Mouse (Mus musculus) embryonic facial prominence, embryonic 11.5 days (tissue): ENCODE data around the gene Mbtps1. TPM values are rescaled to one million over a fixed set of nuclear protein-coding genes. Genes with fewer than 3 reads are reported as not detected.

Source experiments
- ATAC-seq: fragments of 200-750 bp; cut with Nextera tagmentation; replicated peaks from 2 replicates; pipeline ENCODE4 v1.8.0; 2017; ENCODE audit warnings: low read depth; ENCODE audit not compliant: insufficient number of reproducible peaks, low FRiP score, low TSS enrichment
- DNase-seq: peaks from one replicate; pipeline ENCODE4 v3.0.0-alpha.2; 2015; ENCODE audit warnings: low spot score
- H3K27ac ChIP-seq: fragments of 300-500 bp; sonication (generic); replicated peaks from 2 replicates; pipeline ENCODE4 v1.5.1; 2014; ENCODE audit warnings: mild to moderate bottlenecking, low read depth, low read length, control low read depth
- H3K27me3 ChIP-seq: fragments of 300-500 bp; sonication (generic); 2 replicates; pipeline ENCODE4 v1.6.1; 2014; ENCODE audit warnings: mild to moderate bottlenecking, low read length, moderate library complexity, mixed read lengths; ENCODE audit not compliant: control insufficient read depth, insufficient read depth
- H3K36me3 ChIP-seq: fragments of 300-500 bp; sonication (generic); replicated peaks from 2 replicates; pipeline ENCODE4 v1.6.1; 2014; ENCODE audit warnings: low read depth, mild to moderate bottlenecking, low read length, moderate library complexity, mixed read lengths; ENCODE audit not compliant: control insufficient read depth, insufficient read depth
- H3K4me1 ChIP-seq: fragments of 300-500 bp; sonication (generic); 2 replicates; pipeline ENCODE4 v1.6.1; 2014; ENCODE audit warnings: low read length, mixed read lengths; ENCODE audit not compliant: control insufficient read depth, insufficient read depth
- H3K4me2 ChIP-seq: fragments of 300-500 bp; sonication (generic); 2 replicates; pipeline ENCODE4 v1.6.1; 2014; ENCODE audit warnings: low read depth, mild to moderate bottlenecking, control low read depth, low read length, moderate library complexity
- H3K4me3 ChIP-seq: fragments of 300-500 bp; sonication (generic); 2 replicates; pipeline ENCODE4 v1.5.1; 2014; ENCODE audit warnings: low read depth, low read length, control low read depth
- H3K9ac ChIP-seq: fragments of 300-500 bp; sonication (generic); replicated peaks from 2 replicates; pipeline ENCODE4 v1.6.1; 2014; ENCODE audit warnings: mild to moderate bottlenecking, control low read depth, low read length
- H3K9me3 ChIP-seq: fragments of 300-500 bp; sonication (generic); replicated peaks from 2 replicates; pipeline ENCODE4 v1.6.1; 2016; ENCODE audit warnings: mild to moderate bottlenecking, low read length, inconsistent platforms, mixed read lengths; ENCODE audit not compliant: control insufficient read depth
- WGBS: fragments of 180-500 bp; shearing (Covaris S2); extraction: QIAGEN DNeasy Blood & Tissue Kit; methylation state at CpG from one replicate; pipeline ENCODE4 v1.1.7; 2014; 5-methylcytosine and 5-hydroxymethylcytosine counted together
- polyA plus RNA-seq: library from polyadenylated mRNA; unstranded; fragments of >200 nt; fragmentation: Nextera tagmentation; extraction: Ambion mirVana; gene quantifications from 2 replicates; pipeline ENCODE4 v1.2.1, GENCODE M21; 2014

Gene Mbtps1
- polyA plus RNA-seq, 1 experiment from 2014 or later = 103 TPM

DNA sequence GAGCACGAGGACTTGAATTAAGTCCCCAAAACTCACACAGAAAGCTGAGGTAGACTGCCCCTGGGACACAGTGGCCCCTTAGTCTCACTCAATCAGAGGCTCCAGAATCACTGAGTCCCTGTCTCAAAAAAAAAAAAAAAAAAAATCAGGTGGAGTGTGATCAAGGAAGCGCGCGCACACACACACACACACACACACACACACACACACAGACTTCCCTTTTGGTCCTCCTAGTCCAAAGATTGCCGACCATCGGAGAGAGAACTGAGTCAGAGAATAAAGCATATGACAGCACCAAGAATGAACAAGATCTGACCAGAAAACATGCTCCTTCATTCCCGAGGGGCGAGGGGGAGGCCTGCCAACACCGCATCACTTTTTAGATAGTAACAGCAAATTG, 1.4 kb downstream of the Mbtps1 start:
- H3K4me1 ChIP-seq = no peaks in the 10 kb centered on the region
- no peak for DNase-seq
- no peak overlapping the region for H3K27ac ChIP-seq
- H3K27me3 ChIP-seq = no peaks in the 10 kb centered on the region
- H3K36me3 ChIP-seq = no peaks in the 10 kb centered on the region
- H3K4me3 ChIP-seq = peak overlapping the region; percentile 80; the same call in 1 of the 2 replicates
- H3K9me3 ChIP-seq = no peaks in the 10 kb centered on the region
- 85% methylated on average over 9 of the region's 9 CpGs for WGBS
- H3K9ac ChIP-seq = peak overlapping the region; percentile 13
- ATAC-seq = no peak
- H3K4me2 ChIP-seq = peak overlapping the region; percentile 40; the same call in 1 of the 2 replicates

DNA sequence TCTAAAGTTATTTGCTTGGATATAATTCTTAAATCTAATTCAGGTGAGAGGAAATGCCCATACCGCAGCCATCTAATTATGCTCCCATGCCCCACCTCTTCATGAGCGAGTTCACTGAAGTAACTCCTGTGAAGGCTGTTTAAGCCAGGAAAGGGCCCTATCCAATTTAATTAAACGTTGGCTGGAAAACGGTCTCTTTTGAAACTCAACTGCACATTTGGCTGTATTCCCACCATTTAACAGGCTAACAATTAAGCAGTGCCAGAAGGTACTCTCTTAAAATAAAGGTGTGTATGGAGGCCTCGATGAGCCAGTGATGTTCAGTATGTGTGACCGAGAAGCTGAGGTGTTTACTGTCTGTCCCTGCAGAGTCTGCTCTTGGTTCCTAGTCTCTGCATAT, 2.7 kb downstream of the Mbtps1 start:
- WGBS = 91% methylated on average over 6 of the region's 6 CpGs
- Histone ChIP-seq H3K36me3 (no peaks in the 10 kb centered on the region), H3K4me1 (no peaks in the 10 kb centered on the region), H3K9me3 (no peaks in the 10 kb centered on the region), H3K9ac (no peak overlapping the region), H3K27me3 (no peaks in the 10 kb centered on the region), H3K4me2 (no peak overlapping the region), H3K4me3 (no peak overlapping the region), H3K27ac (no peak overlapping the region)
- DNase-seq (no peak), ATAC-seq (no peak)

DNA sequence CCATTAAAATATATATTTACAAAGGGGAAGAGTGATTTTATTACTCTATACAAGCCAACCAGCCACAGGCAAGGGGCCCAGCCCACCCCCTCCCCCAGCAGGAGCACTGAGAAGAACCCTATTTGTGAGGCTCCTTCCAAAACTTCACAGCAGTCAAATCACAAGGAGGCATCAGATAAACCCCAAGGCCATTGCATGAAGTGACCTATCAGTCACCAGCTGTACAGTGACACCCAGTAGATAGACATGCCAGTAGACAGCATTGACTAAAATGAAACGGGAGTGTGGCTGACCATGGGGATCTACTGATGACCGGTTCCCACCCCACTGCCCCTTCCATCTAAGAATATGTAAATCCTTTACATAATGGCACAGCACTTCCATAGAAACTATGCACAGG, 5.6 kb downstream of the Mbtps1 start:
- Histone ChIP-seq H3K36me3 (no peaks in the 10 kb centered on the region), H3K9ac (no peak overlapping the region), H3K4me1 (no peaks in the 10 kb centered on the region), H3K27me3 (no peaks in the 10 kb centered on the region), H3K4me2 (no peak overlapping the region), H3K9me3 (no peaks in the 10 kb centered on the region), H3K4me3 (no peak overlapping the region), H3K27ac (no peak overlapping the region)
- DNase-seq (no peak), ATAC-seq (no peak)
- 80% methylated on average over 2 of the region's 2 CpGs for WGBS

DNA sequence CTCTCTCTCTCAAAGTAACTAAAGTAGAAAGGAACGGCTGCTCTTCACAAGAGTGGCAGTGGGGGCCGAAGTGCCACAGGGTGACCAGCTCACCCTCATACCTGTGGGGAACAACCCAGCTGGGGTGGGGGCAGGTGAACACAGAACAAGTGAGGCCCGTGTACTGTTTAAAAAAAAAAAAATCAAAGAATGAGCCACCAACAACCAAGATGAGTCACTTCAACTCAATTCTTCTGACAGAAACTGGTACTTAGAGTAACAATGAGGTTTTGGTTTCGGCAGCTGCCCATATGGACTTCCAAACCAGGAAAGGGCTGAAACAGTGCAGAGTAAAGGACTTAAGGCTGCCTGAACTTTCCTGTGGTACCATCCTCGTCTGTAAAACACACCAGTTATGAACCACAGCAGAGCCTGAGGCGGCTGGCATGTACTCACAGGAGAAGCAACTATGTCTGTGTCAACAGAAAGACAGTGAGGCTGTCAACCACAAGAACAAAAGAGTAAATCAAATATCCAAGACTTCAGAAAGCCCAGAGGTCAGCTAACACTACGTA, 9.9 kb downstream of the Mbtps1 start:
- H3K4me3 ChIP-seq = no peak overlapping the region
- H3K27me3 ChIP-seq = no peaks in the 10 kb centered on the region
- ATAC-seq (no peak), DNase-seq (no peak)
- H3K4me1 ChIP-seq = no peaks in the 10 kb centered on the region
- H3K36me3 ChIP-seq = peaks cover 3% of the 10 kb centered on the region; the same call in 1 of the 2 replicates
- no peaks in the 10 kb centered on the region for H3K9me3 ChIP-seq
- WGBS = 80% methylated on average over 7 of the region's 7 CpGs
- no peak overlapping the region for H3K9ac ChIP-seq
- H3K27ac ChIP-seq = no peak overlapping the region
- no peak overlapping the region for H3K4me2 ChIP-seq

DNA sequence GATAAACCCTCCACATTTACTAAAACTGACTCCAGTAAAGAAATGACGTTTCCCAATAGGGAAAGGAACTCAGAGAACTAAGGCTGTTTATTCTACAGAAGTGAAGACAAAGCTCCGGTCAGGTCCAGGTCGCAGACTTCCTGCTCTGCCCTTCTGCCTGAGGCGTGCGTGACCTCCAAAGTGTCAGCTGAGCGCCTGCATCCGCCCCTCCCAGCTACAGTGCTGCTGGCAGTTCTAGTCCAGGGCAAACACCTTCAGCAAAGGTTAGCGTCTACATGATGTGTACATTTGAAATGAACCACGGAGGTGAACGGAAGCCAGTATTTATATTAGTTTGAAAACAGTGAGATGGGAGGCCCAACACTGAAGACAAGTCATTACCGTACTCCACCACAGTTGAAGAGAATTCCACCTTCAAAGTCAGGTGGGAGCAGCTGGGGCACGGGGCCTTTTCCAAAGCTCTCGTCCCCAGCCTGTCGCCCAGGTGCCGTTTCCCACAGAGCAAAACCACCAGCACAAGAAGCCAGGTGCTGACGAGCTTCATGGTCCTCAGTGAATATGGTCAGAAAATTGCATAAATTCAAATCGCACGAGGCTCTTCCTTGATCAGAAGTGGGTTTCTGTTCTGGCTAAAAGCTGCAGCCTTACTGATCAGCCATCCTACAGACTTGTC, 11.4 kb downstream of the Mbtps1 start:
- Histone ChIP-seq H3K4me3 (no peak overlapping the region), H3K4me1 (no peaks in the 10 kb centered on the region), H3K4me2 (no peak overlapping the region), H3K36me3 (peaks cover 6% of the 10 kb centered on the region), H3K27ac (no peak overlapping the region), H3K9me3 (no peaks in the 10 kb centered on the region), H3K27me3 (no peaks in the 10 kb centered on the region), H3K9ac (no peak overlapping the region)
- DNase-seq (no peak), ATAC-seq (no peak)
- WGBS = 73% methylated on average over 18 of the region's 18 CpGs

DNA sequence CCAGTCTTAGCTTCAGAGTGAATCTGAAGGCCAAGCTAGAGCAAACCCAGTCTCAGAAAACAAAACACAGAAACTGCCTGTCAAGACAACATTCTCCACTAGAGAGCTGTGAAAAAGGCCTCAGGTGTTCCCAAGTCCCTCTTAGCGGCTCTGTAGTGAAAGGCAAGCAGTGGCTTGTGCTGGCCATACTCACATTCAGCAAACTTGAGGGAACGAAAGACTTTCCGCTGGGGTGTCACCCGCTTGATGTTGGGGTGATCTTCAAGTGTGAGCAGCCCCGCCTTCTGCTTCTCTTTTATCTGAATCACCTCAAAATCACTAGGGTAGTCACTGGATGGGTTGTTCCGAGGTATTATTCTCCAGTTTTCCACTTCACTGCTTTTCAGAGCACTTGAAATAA, 12.7 kb downstream of the Mbtps1 start:
- ATAC-seq (no peak), DNase-seq (no peak)
- H3K27me3 ChIP-seq = no peaks in the 10 kb centered on the region
- no peaks in the 10 kb centered on the region for H3K4me1 ChIP-seq
- peaks cover 6% of the 10 kb centered on the region for H3K36me3 ChIP-seq
- 88% methylated on average over 6 of the region's 6 CpGs for WGBS
- no peak overlapping the region for H3K4me2 ChIP-seq
- H3K9ac ChIP-seq = no peak overlapping the region
- no peak overlapping the region for H3K27ac ChIP-seq
- no peaks in the 10 kb centered on the region for H3K9me3 ChIP-seq
- H3K4me3 ChIP-seq = no peak overlapping the region

DNA sequence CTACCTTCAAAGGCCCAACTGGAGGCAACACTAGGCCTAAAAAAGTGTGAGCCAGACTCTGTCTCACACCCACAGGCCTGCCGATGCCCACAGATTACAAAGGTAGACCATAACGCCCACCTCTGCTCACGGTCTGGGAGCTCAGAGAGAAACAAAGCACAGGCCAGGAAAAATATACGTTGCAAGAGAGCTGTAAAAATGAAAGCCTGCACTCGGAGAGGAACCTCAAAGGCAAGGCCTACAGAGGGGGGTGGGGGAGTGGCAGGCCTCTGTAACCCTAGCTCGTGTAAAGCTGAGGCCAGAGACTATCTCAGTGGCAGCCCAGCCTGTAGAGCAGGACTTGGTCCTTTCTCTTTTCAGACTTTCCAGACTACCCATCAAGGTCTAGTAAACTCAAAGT, 13.4 kb downstream of the Mbtps1 start:
- no peak overlapping the region for H3K9ac ChIP-seq
- ATAC-seq (no peak), DNase-seq (no peak)
- no peak overlapping the region for H3K4me3 ChIP-seq
- WGBS = 77% methylated on average over 6 of the region's 6 CpGs
- H3K27me3 ChIP-seq = no peaks in the 10 kb centered on the region
- H3K36me3 ChIP-seq = peaks cover 6% of the 10 kb centered on the region
- no peaks in the 10 kb centered on the region for H3K4me1 ChIP-seq
- H3K4me2 ChIP-seq = no peak overlapping the region
- H3K9me3 ChIP-seq = no peaks in the 10 kb centered on the region
- no peak overlapping the region for H3K27ac ChIP-seq

DNA sequence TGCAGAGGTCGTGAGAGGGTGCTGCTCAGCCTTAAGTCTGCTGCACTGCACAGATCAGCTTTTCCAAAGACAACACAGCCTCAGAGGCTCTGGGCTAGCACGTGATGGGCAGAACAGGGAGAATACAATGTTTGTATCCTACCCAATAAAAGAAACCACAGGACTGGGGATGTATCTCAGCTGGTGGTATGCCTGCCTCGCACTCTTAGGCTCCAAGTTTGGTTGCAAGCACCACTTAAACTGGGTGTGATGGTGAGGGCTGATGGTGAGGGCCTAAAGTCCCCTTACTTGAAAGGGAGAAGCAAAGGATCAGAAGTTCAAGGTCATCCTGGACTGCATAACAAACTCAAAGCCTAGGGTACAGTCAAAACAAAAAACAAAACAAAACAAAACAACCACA, 13.9 kb downstream of the Mbtps1 start:
- H3K4me2 ChIP-seq = no peak overlapping the region
- H3K27me3 ChIP-seq = no peaks in the 10 kb centered on the region
- H3K4me3 ChIP-seq = no peak overlapping the region
- DNase-seq (no peak), ATAC-seq (no peak)
- WGBS = 83% methylated on average over 3 of the region's 3 CpGs
- H3K9me3 ChIP-seq = no peaks in the 10 kb centered on the region
- H3K4me1 ChIP-seq = no peaks in the 10 kb centered on the region
- H3K36me3 ChIP-seq = peaks cover 9% of the 10 kb centered on the region
- H3K9ac ChIP-seq = no peak overlapping the region
- no peak overlapping the region for H3K27ac ChIP-seq
